Mouse (Mus musculus) kidney, postnatal 4 days (tissue): Measurements from ENCODE around the gene Dlk2.

Experiments used
- DNase-seq, 2 experiments: peaks; one replicate each; pipeline ENCODE4 v3.0.0; 2021; ENCODE audit warnings: mixed read lengths in 2 of 2

The Dlk2 gene

DNA sequence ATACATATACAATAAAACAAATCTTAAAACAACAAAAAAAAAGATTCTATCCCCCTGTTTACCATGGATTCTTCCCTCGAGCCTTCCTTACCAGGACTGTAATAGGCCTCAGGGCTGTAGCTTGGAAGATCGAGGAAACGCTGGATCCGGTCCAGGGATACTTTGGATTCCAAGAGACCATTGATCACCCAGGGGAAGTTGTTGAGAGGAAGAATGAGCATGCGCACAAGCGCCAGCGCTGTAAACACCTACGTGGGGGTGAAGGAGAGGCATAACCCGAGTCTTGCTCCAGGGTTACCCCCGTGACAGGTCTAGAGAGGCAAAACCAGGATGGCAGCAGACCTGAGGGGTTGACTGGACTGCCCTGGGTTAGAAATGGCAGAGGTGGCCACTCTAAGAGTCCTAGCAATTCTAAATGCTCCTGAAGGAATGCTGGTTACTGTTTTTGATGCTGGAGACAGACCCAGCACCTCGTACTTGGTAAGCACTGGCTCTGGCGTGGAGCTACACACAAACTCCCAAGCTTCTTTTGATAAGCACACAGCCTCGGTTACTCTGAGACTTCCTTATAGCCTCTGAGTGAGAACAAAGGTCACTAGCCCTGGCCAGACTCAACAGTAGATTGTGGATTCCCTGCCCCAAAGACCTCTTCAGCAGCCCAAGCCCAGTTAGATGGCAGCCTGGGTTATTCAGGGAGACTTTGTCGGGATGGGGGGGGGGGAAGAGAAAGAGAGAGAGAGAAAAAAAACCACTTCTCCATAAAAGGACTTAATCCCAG, 25.0 kb downstream of the Dlk2 start:
- no peak for DNase-seq

DNA sequence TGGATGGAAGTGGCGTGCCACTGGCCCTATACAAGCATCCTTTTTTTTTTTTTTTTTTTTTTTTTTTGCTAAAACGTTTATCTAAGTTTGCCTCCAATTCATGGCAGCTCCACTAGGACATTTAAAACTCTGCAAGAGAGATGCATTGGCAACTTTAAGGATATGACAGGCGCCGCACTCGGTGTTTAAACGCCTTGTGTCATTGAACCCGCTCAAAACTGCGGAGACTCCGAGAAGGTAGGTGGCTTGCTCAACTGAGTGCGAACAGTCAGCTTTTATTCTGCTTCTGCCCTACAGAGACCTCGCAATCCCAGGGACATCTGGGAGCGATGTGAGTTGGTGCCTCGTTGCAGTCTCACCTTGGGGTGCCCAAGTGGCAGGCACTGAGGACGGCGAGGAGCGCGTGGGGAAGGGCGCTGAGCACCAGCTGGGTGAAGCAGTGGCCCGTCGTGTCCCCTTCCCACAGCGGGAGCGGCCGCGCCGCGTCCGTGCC, 30.2 kb downstream of the Dlk2 start:
- no peak for DNase-seq

DNA sequence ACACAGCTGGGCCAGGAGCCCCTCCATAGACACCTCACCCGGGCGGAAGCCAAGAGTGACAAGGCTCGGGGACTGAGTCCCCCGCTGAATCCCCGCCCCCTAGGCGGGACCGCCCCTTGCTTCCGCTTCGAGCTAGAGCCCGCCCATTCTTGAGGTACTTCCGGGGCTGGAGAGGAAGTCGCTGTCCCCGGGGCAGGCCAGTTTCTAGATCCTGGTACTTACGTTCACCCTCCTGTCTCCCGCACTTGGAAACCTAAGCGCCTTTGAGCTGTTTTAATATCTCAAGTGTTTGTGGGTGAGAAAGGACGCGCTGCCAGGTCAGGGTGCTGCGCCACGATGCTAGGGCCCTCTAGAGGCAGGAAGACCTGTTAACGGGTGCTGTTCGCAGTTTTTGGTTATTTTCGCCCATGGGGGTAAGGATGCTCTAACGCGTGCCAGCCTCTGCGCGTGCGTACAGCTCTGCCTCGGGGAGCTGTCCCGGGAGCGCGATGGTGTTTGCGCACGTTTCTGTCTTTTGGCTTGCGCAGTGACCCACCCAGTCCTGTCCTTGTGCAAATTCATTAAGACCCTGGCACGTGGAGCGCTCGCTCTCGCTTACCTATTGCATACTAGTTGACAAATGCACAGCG, 30.8 kb downstream of the Dlk2 start, which contains the start of gene Abcc10:
Gene Abcc10 (minus strand): TSS at position 447 of the 629 bp plus-strand sequence.
- peak; percentile 96 to 97 for DNase-seq

DNA sequence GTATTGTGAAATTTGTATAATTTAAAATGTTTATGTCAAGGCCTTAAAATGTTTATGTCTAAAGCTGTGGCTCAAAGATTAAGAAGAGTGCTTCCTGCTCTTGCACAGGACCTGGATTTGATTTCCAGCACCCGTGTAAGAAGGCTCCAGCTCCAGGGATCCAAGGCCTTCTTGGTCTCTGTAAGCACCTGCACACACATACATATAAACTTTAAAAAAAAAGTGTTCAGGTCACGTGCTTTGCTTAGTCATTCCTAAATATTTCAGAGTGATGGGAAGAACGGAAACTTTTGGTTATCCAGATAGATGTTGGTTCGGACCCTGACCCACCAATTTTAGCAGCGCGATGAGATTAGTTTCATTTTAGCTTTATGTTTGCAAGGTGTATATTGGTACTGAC, 31.5 kb downstream of the Dlk2 start:
- no peak for DNase-seq

DNA sequence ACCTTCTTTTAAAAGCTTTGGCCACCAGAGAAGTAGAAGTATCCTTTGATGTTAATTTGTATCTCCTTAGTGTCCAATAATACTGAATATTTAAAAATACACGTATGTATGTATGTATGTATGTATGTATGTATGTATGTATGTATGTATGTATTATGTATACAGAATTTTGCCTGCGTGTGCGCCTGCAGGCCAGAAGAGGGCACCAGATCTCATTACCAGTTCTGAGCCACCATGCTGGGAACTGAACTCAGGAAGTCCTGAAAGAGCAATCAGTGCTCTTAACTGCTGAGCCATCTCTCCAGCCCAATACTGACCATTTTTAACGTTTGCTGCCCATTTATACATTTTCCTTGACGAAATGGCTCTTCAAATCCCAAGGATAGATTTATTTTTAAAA, 39.3 kb downstream of the Dlk2 start:
- peak in 1 of 2 experiments; percentile 28 for DNase-seq

DNA sequence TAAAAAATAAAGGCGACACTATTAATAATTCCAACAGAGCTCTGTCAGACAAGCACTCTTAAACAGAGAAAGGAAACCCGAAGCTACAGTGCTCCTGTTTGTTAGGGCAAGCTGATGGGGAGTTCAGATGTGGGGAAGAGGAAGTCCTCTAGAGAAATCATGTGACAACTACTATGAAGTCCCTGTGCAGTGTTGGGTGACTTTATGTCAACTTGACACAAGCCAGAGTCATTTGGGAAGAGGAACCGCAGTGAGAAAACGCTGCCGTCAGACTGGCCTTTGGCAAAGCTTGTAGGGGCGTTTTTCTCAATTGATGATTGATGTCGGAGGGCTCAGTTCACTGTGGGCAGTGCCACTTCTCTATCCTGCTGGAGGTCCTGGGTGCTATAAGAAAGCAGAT, 44.0 kb downstream of the Dlk2 start:
- no peak for DNase-seq

DNA sequence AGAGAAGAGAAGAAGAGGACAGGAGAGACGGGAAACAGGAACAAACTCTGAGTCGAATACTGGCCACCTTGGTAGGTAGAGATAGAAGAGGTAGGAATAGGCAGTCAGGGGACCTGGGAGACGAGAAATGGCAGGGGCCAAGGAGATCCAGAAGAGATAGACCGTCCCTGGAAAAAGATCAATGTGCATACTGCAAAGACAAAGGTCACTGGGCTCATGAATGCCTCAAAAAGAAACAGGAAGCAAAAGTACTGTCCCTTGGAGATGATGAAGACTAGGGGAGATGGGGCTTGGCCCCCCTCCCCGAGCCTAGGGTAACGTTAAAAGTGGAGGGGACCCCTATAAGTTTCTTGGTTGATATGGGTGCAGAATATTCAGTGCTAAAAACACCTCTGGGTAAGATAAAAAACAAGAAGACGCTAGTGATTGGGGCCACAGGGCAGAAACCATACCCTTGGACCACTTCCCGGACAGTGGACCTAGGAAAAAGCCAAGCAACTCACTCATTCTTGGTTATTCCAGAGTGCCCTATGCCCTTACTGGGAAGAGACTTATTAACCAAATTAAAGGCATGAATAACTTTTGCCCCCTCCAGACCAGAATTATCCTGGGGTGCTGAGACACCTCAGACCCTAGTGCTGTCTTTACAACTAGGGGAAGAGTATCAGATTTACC, 53.9 kb downstream of the Dlk2 start:
- DNase-seq: no peak
